Mouse (Mus musculus) stomach, embryonic 15.5 days (tissue): Measurements from ENCODE around the gene Cnnm1. TPM values are rescaled to one million over a fixed set of nuclear protein-coding genes. Genes with fewer than 3 reads are reported as not detected.
A peak's percentile ranks its signal among the peaks of the same experiment; 100 is the strongest.

ENCODE experiments used
- ATAC-seq: fragments of 200-750 bp; cut with Nextera tagmentation; 2 replicates; pipeline ENCODE4 v1.8.0; 2017; ENCODE audit warnings: low read depth, moderate number of reproducible peaks, moderate TSS enrichment; ENCODE audit not compliant: insufficient read depth, low FRiP score
- H3K27ac ChIP-seq: fragments of 300-500 bp; sonication (generic); 2 replicates; pipeline ENCODE4 v1.5.1; 2015; ENCODE audit warnings: mild to moderate bottlenecking, inconsistent platforms
- H3K27me3 ChIP-seq: fragments of 300-500 bp; sonication (generic); replicated peaks from 2 replicates; pipeline ENCODE4 v1.6.1; 2015; ENCODE audit warnings: inconsistent platforms
- H3K36me3 ChIP-seq: fragments of 300-500 bp; sonication (generic); 2 replicates; pipeline ENCODE4 v1.6.1; 2015; ENCODE audit warnings: inconsistent platforms
- H3K4me1 ChIP-seq: fragments of 300-500 bp; sonication (generic); 2 replicates; pipeline ENCODE4 v1.6.1; 2015; ENCODE audit warnings: inconsistent platforms
- H3K4me2 ChIP-seq: fragments of 300-500 bp; sonication (generic); 2 replicates; pipeline ENCODE4 v1.6.1; 2015; ENCODE audit warnings: mild to moderate bottlenecking, inconsistent platforms
- H3K4me3 ChIP-seq: fragments of 300-500 bp; sonication (generic); replicated peaks from 2 replicates; pipeline ENCODE4 v1.5.1; 2015; ENCODE audit warnings: inconsistent platforms
- H3K9ac ChIP-seq: fragments of 300-500 bp; sonication (generic); 2 replicates; pipeline ENCODE4 v1.6.1; 2015; ENCODE audit warnings: inconsistent platforms
- H3K9me3 ChIP-seq: fragments of 300-500 bp; sonication (generic); 2 replicates; pipeline ENCODE4 v1.6.1; 2016; ENCODE audit warnings: inconsistent platforms
- whole genome bisulfite sequencing: fragments of 180-500 bp; shearing (Covaris S2); methylation state at CpG from one replicate; pipeline ENCODE4 v1.1.7; 2015; 5-methylcytosine and 5-hydroxymethylcytosine counted together
- polyA plus RNA-seq: library from polyadenylated mRNA; unstranded; fragments of >200 nt; fragmentation: Nextera tagmentation; extraction: Ambion mirVana; gene quantifications from 2 replicates; pipeline ENCODE4 v1.2.1, GENCODE M21; 2015

Gene Cnnm1
- 0.30 and 0.72 TPM in 2 replicates for polyA plus RNA-seq

- Histone ChIP-seq H3K9me3 (no peaks in the 10 kb centered on the region), H3K4me3 (peak within 1 kb of the TSS; percentile 62), H3K4me2 (peak within 1 kb of the TSS; percentile 99), H3K27ac (no peak within 1 kb of the TSS), H3K4me1 (peaks cover 15% of the 10 kb centered on the region), H3K36me3 (no peaks in the 10 kb centered on the region), H3K27me3 (peaks cover 43% of the 10 kb centered on the region), H3K9ac (peak within 1 kb of the TSS; percentile 19; the same call in 1 of the 2 replicates)
- ATAC-seq: peak; percentile 78
- under 1% methylated on average over 49 of the region's 51 CpGs for WGBS
These were observed at the start of gene Cnnm1 for GRCm38 (mm10) chr19:43440112-43440737. Cnnm1 (plus strand) TSS chr19:43440436.

GRCm38 (mm10) chr19:43396327-43396726, 43.9 kb upstream of the Cnnm1 start:
- Histone ChIP-seq H3K36me3 (no peaks in the 10 kb centered on the region), H3K27ac (no peak overlapping the region), H3K9ac (no peak overlapping the region), H3K9me3 (no peaks in the 10 kb centered on the region), H3K4me2 (no peak overlapping the region), H3K4me1 (no peaks in the 10 kb centered on the region), H3K4me3 (no peak overlapping the region), H3K27me3 (no peaks in the 10 kb centered on the region)
- ATAC-seq: no peak
- 6% methylated on average over 4 of the region's 4 CpGs for WGBS

- 15% methylated on average over 1 of the region's 1 CpGs for WGBS
These were observed 33.1 kb upstream of the Cnnm1 start for GRCm38 (mm10) chr19:43407181-43407580.

GRCm38 (mm10) chr19:43415565-43415964, 24.7 kb upstream of the Cnnm1 start:
- 0 out of 2 replicates have a peak overlapping the region, but pooled peaks have one; percentile 21 for H3K27ac ChIP-seq
- 36% methylated on average over 2 of the region's 2 CpGs for WGBS

More at GRCm38 (mm10) chr19:43407181-43407580, 33.1 kb upstream of the Cnnm1 start:
- H3K4me1 ChIP-seq: no peaks in the 10 kb centered on the region
- no peaks in the 10 kb centered on the region for H3K27me3 ChIP-seq
- ATAC-seq: no peak
- no peaks in the 10 kb centered on the region for H3K36me3 ChIP-seq
- H3K4me3 ChIP-seq: no peak overlapping the region
- no peak overlapping the region for H3K27ac ChIP-seq
- no peak overlapping the region for H3K4me2 ChIP-seq
- H3K9me3 ChIP-seq: no peaks in the 10 kb centered on the region
- no peak overlapping the region for H3K9ac ChIP-seq

GRCm38 (mm10) chr19:43420506-43420905, 19.7 kb upstream of the Cnnm1 start:
- no peaks in the 10 kb centered on the region for H3K9me3 ChIP-seq
- no peaks in the 10 kb centered on the region for H3K36me3 ChIP-seq
- H3K9ac ChIP-seq: no peak overlapping the region
- no peak overlapping the region for H3K4me2 ChIP-seq
- H3K27ac ChIP-seq: no peak overlapping the region
- 82% methylated on average over 3 of the region's 3 CpGs for WGBS
- no peaks in the 10 kb centered on the region for H3K4me1 ChIP-seq
- ATAC-seq: no peak
- no peaks in the 10 kb centered on the region for H3K27me3 ChIP-seq
- H3K4me3 ChIP-seq: no peak overlapping the region

More at GRCm38 (mm10) chr19:43415565-43415964, 24.7 kb upstream of the Cnnm1 start:
- Histone ChIP-seq H3K4me3 (no peak overlapping the region), H3K27me3 (no peaks in the 10 kb centered on the region), H3K36me3 (no peaks in the 10 kb centered on the region), H3K9ac (no peak overlapping the region), H3K4me2 (no peak overlapping the region), H3K4me1 (no peaks in the 10 kb centered on the region), H3K9me3 (no peaks in the 10 kb centered on the region)
- ATAC-seq: peak; percentile 39; the same call in 1 of the 2 replicates

- 71% methylated on average over 2 of the region's 2 CpGs for WGBS
- H3K4me3 ChIP-seq: no peak overlapping the region
- H3K27me3 ChIP-seq: no peaks in the 10 kb centered on the region
- no peak overlapping the region for H3K9ac ChIP-seq
- no peaks in the 10 kb centered on the region for H3K9me3 ChIP-seq
- no peak overlapping the region for H3K27ac ChIP-seq
- no peaks in the 10 kb centered on the region for H3K36me3 ChIP-seq
- H3K4me2 ChIP-seq: no peak overlapping the region
- ATAC-seq: no peak
- no peaks in the 10 kb centered on the region for H3K4me1 ChIP-seq
These were observed 16.2 kb upstream of the Cnnm1 start for GRCm38 (mm10) chr19:43424082-43424481.

- Histone ChIP-seq H3K9me3 (no peaks in the 10 kb centered on the region), H3K27me3 (no peaks in the 10 kb centered on the region), H3K27ac (no peak overlapping the region), H3K4me2 (no peak overlapping the region), H3K36me3 (no peaks in the 10 kb centered on the region), H3K4me1 (no peaks in the 10 kb centered on the region), H3K9ac (no peak overlapping the region), H3K4me3 (no peak overlapping the region)
- ATAC-seq: no peak
- WGBS: 86% methylated on average over 24 of the region's 24 CpGs
These were observed 12.6 kb upstream of the Cnnm1 start for GRCm38 (mm10) chr19:43427446-43428224.

- Histone ChIP-seq H3K4me2 (no peak overlapping the region), H3K4me3 (no peak overlapping the region), H3K27me3 (peaks cover 43% of the 10 kb centered on the region), H3K4me1 (peaks cover 15% of the 10 kb centered on the region), H3K36me3 (no peaks in the 10 kb centered on the region), H3K9ac (no peak overlapping the region), H3K9me3 (no peaks in the 10 kb centered on the region), H3K27ac (no peak overlapping the region)
- no peak for ATAC-seq
- 83% methylated on average over 7 of the region's 7 CpGs for WGBS
These were observed 990 bp upstream of the Cnnm1 start for GRCm38 (mm10) chr19:43439246-43439645.

- H3K27me3 ChIP-seq: peaks cover 43% of the 10 kb centered on the region
These were observed 778 bp downstream of the Cnnm1 start for GRCm38 (mm10) chr19:43440768-43441660.

GRCm38 (mm10) chr19:43441661-43441990, 1.4 kb downstream of the Cnnm1 start:
- Histone ChIP-seq H3K36me3 (no peaks in the 10 kb centered on the region), H3K4me2 (peak overlapping the region; percentile 99), H3K9ac (no peak overlapping the region), H3K27ac (no peak overlapping the region), H3K27me3 (peaks cover 43% of the 10 kb centered on the region), H3K4me3 (peak overlapping the region; percentile 62), H3K9me3 (no peaks in the 10 kb centered on the region), H3K4me1 (peaks cover 15% of the 10 kb centered on the region)
- 12% methylated on average over 17 of the region's 17 CpGs for WGBS
- no peak for ATAC-seq

More at GRCm38 (mm10) chr19:43440768-43441660, 778 bp downstream of the Cnnm1 start:
- peak overlapping the region; percentile 62 for H3K4me3 ChIP-seq
- WGBS: under 1% methylated on average over 100 of the region's 118 CpGs
- no peaks in the 10 kb centered on the region for H3K36me3 ChIP-seq
- H3K9me3 ChIP-seq: no peaks in the 10 kb centered on the region
- H3K4me2 ChIP-seq: peak overlapping the region; percentile 99
- peaks cover 15% of the 10 kb centered on the region for H3K4me1 ChIP-seq
- H3K9ac ChIP-seq: peak overlapping the region; percentile 19; the same call in 1 of the 2 replicates
- peak; percentile 42; the same call in 1 of the 2 replicates for ATAC-seq
- H3K27ac ChIP-seq: no peak overlapping the region

- Histone ChIP-seq H3K36me3 (no peaks in the 10 kb centered on the region), H3K4me2 (no peak overlapping the region; the same call in 1 of the 2 replicates), H3K27ac (no peak overlapping the region), H3K9me3 (no peaks in the 10 kb centered on the region), H3K4me3 (no peak overlapping the region), H3K27me3 (peaks cover 43% of the 10 kb centered on the region), H3K9ac (no peak overlapping the region), H3K4me1 (peaks cover 15% of the 10 kb centered on the region)
- WGBS: 25% methylated on average over 6 of the region's 6 CpGs
- ATAC-seq: no peak
These were observed 2.0 kb downstream of the Cnnm1 start for GRCm38 (mm10) chr19:43442269-43442668.
